Mouse (Mus musculus) brain, embryonic 14.5 days (tissue): ENCODE results near the gene Pank4.

Experiments used
- CTCF ChIP-seq: fragments of 200-500 bp; IDR thresholded peaks from 2 replicates; pipeline ENCODE4 v1.5.1; 2012; ENCODE audit warnings: inconsistent platforms, mild to moderate bottlenecking, moderate library complexity, borderline replicate concordance; ENCODE audit not compliant: insufficient read depth, insufficient read length; ENCODE audit errors: extremely low read depth
- POLR2A ChIP-seq: fragments of 200-500 bp; IDR thresholded peaks from 2 replicates; pipeline ENCODE4 v1.6.1; 2012; ENCODE audit warnings: mild to moderate bottlenecking, inconsistent platforms, borderline replicate concordance; ENCODE audit not compliant: poor library complexity, insufficient read depth, insufficient read length, severe bottlenecking; ENCODE audit errors: extremely low read depth

DNA sequence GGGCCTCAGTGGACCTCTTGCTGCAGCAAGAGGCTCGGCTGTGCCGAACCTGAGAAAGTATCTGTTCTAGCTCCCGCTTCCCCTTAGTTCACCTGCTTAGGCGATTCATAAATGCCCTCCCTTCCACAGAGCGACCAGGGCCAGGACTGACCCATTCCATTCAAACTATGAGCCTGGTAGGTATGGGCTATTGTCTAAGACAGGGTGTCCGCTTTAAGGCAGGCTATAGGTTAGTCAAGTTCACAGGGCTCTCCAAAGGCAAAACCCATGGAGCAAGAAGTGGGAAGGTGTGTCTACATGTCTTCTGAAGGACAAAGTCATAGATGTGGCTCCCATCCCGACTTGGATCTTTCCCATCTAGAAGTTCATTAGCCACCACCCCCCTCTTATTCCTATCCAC lies 1.2 kb upstream of the Pank4 start:
- TF ChIP-seq POLR2A (no peak), CTCF (no peak)
